Mouse (Mus musculus) myocyte (in vitro differentiated cells): ENCODE data around the gene Tcf7l1.

Experiments
- CEBPB ChIP-seq: IDR thresholded peaks from 2 replicates; pipeline ENCODE4 v1.6.1; 2011; ENCODE audit warnings: mild to moderate bottlenecking, moderate library complexity; ENCODE audit not compliant: poor library complexity, insufficient read depth, severe bottlenecking
- E2F4 ChIP-seq: IDR thresholded peaks from one replicate; pipeline ENCODE4 v1.6.1; 2011; ENCODE audit warnings: mild to moderate bottlenecking, control low read depth, moderate library complexity; ENCODE audit not compliant: insufficient read depth
- MAX ChIP-seq: IDR thresholded peaks from one replicate; pipeline ENCODE4 v1.6.1; 2011; ENCODE audit warnings: low read depth, mild to moderate bottlenecking, control low read depth
- MYOD1 ChIP-seq, 3 experiments: IDR thresholded peaks; one replicate each; pipeline ENCODE4 v1.6.1; 2011; ENCODE audit warnings: control low read depth in 2 of 3, low read depth in 2 of 3, mild to moderate bottlenecking in 2 of 3, moderate library complexity in 1 of 3; ENCODE audit not compliant: insufficient read length in 2 of 3, control insufficient read depth in 1 of 3
- POLR2A ChIP-seq: IDR thresholded peaks from one replicate; pipeline ENCODE4 v1.6.1; 2011; ENCODE audit warnings: low read depth, mild to moderate bottlenecking, control low read depth, moderate library complexity; ENCODE audit not compliant: insufficient read length
- SRF ChIP-seq: IDR thresholded peaks from one replicate; pipeline ENCODE4 v1.6.1; 2011; ENCODE audit warnings: low read depth; ENCODE audit not compliant: control insufficient read depth, insufficient read length
- TCF12 ChIP-seq: IDR thresholded peaks from one replicate; pipeline ENCODE4 v1.6.1; 2011; ENCODE audit warnings: mild to moderate bottlenecking, control low read depth; ENCODE audit not compliant: poor library complexity, insufficient read depth, severe bottlenecking

DNA sequence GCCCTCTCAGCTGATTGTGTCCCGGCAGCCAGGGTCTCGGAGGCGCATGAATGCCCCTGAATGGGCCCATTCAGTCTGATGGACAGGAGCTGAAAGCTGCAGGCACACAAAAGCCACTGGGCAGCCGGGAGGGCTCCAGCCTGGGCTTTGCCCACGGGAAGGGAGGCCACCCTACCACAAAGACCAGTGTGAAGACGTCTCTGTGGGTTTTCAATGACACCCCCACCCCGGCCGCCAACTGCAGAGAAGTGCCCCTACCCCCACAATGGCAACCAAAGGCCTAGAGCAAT is 58.5 kb downstream of the Tcf7l1 start:
- TF ChIP-seq MAX = no peak
- TF ChIP-seq CEBPB = no peak
- TF ChIP-seq E2F4 = no peak
- no peak for TF ChIP-seq POLR2A
- TF ChIP-seq MYOD1 (IDR thresholded peaks at IDR 0.05; ENCODE audit: control insufficient read depth in 1 of 3, insufficient read length in 2 of 3, low read depth in 2 of 3) = no peak
- TF ChIP-seq SRF = no peak
- no peak for TF ChIP-seq TCF12
